In genomic region chr12:92024461-92025218, GRCm38 (mm10) we compare ENCODE assay signal across 15 mouse cellular contexts.
"Had no signal": no experiment of that assay in that cellular context is flagged by ENCODE, and none has a peak within 500 bp of the region (broad histone marks: within the 10 kb centered on the region; RNA-seq: fewer than 3 reads in every experiment).

No protein-coding gene starts in this region.

- H3K4me3 ChIP-seq: limb, embryonic 12.5 days; myocyte; neural tube, embryonic 12.5 days had no signal

- DNase-seq: kidney, adult 11 months; kidney, adult 9 months; kidney, postnatal 36 days; layer of hippocampus, adult 9-11 months; lung, adult 18-20 months; lung, postnatal 4 days; thymus, adult 2 months; thymus, postnatal 25 days had no signal

- H3K36me3 ChIP-seq: limb, embryonic 12.5 days; neural tube, embryonic 12.5 days had no signal

- H3K9ac ChIP-seq: limb, embryonic 12.5 days; liver, embryonic 14.5 days; neural tube, embryonic 12.5 days had no signal

- H3K4me1 ChIP-seq: limb, embryonic 12.5 days; neural tube, embryonic 12.5 days had no signal

- H3K27me3 ChIP-seq: limb, embryonic 12.5 days; neural tube, embryonic 12.5 days had no signal

- ATAC-seq: hindbrain, postnatal 0 days had no signal

- H3K4me2 ChIP-seq: limb, embryonic 12.5 days; neural tube, embryonic 12.5 days had no signal

- H3K27ac ChIP-seq: hindbrain, postnatal 0 days; kidney, postnatal 0 days; limb, embryonic 12.5 days; liver, embryonic 14.5 days; neural tube, embryonic 12.5 days; stomach, postnatal 0 days had no signal

- H3K9me3 ChIP-seq: limb, embryonic 12.5 days; neural tube, embryonic 12.5 days had no signal
